Comparison of ENCODE assay signal across 8 mouse cellular contexts in genomic region chr17:25432433-25433181, GRCm38 (mm10). TPM values are rescaled to one million over a fixed set of nuclear protein-coding genes. Genes with fewer than 3 reads are reported as not detected.
A peak's percentile ranks its signal among the peaks of the same experiment; 100 is the strongest.
DNase-seq lines count a peak whose midpoint lies in the region; ATAC-seq and TF ChIP-seq lines count a peak whose summit lies in the region.

No protein-coding gene starts in this region.

- no peaks in the 10 kb centered on the region for H3K9me3 ChIP-seq in heart, postnatal 0 days (replicated peaks; ENCODE audit: control insufficient read depth, low read length)

- peaks cover 18% of the 10 kb centered on the region; the same call in 1 of the 2 replicates for H3K27me3 ChIP-seq in heart, postnatal 0 days (ENCODE audit: control insufficient read depth, insufficient read depth, low read length)

- H3K36me3 ChIP-seq in heart, postnatal 0 days (replicated peaks; ENCODE audit: control insufficient read depth, insufficient read depth, low read length): no peaks in the 10 kb centered on the region

- peaks cover 37% of the 10 kb centered on the region for H3K4me1 ChIP-seq in heart, postnatal 0 days (ENCODE audit: control insufficient read depth, insufficient read depth)

- peak overlapping the region; percentile 70 for H3K4me3 ChIP-seq in heart, postnatal 0 days (ENCODE audit: low read depth, low read length)

- H3K4me2 ChIP-seq in heart, postnatal 0 days (ENCODE audit: low read depth, low read length): peak overlapping the region; percentile 90

- no peak; the same call in 1 of the 2 replicates for ATAC-seq in heart, postnatal 0 days (ENCODE audit: insufficient read depth, low read depth)
- ATAC-seq in cerebellum, adult (ENCODE audit: insufficient number of reproducible peaks, low FRiP score, low TSS enrichment): no peak

- TF ChIP-seq CTCF in heart, postnatal 0 days (IDR thresholded peaks at IDR 0.05; ENCODE audit: low read depth): no peak

- peak overlapping the region; percentile 51; the same call in 1 of the 2 replicates for H3K27ac ChIP-seq in heart, postnatal 0 days (ENCODE audit: low read depth)

- no peak for TF ChIP-seq EP300 in heart, postnatal 0 days (IDR thresholded peaks at IDR 0.05; ENCODE audit: low read depth)

- 1% methylated on average over 52 of the region's 53 CpGs for WGBS in heart, postnatal 0 days

- peak overlapping the region; percentile 72 for H3K9ac ChIP-seq in heart, postnatal 0 days (replicated peaks; ENCODE audit: low read depth, low read length)

- peak; percentile 19 to 24 for DNase-seq in cerebellum, postnatal 25 days
- no peak for DNase-seq in cerebellum, adult 11-12 months
- DNase-seq in right cerebral cortex, adult 2 months (ENCODE audit: low spot score in 2 of 2): peak; percentile 39 to 61
- DNase-seq in right cerebral cortex, adult 18-20 months: no peak
- DNase-seq in heart, postnatal 0 days (ENCODE audit: low spot score): no peak
- peak; percentile 9 for DNase-seq in liver
- DNase-seq in right cerebral cortex, postnatal 25 days: peak; percentile 56

RNA-seq across cellular contexts. Expression of gene Cacna1h, which starts 1.0 kb away (rescaled TPM):
- 39.2 and 65.9 TPM in 2 replicates for total RNA-seq in heart, postnatal 0 days (2014; rRNA removed; ENCODE audit: low replicate concordance)
- polyA plus RNA-seq in heart, postnatal 0 days (2015; fragmentation: Nextera tagmentation; extraction: Ambion mirVana): 3.1 and 3.4 TPM in 2 replicates

RNA-seq across cellular contexts. Expression of gene Tekt4, which starts 21.8 kb away (rescaled TPM):
- total RNA-seq in heart, postnatal 0 days (2014; rRNA removed; ENCODE audit: low replicate concordance): 1.3 TPM in 1 of 2 replicates, not detected in the other
- polyA plus RNA-seq in heart, postnatal 0 days (2015; fragmentation: Nextera tagmentation; extraction: Ambion mirVana): 0.23 and 1.1 TPM in 2 replicates

Comparison
In these comparisons a context has a peak if more than half of its experiments do, and no peak if none do; other contexts are left out.
1. DNase-seq: peak in cerebellum, postnatal 25 days (2 of 2), right cerebral cortex, adult 2 months (2 of 2), liver (single experiment) and right cerebral cortex, postnatal 25 days (single experiment); none in cerebellum, adult 11-12 months (single experiment), right cerebral cortex, adult 18-20 months (single experiment) and heart, postnatal 0 days (single experiment).